8 mouse cellular contexts compared by ENCODE assay signal in genomic region chr3:96219661-96220130, GRCm38 (mm10). TPM values are rescaled to one million over a fixed set of nuclear protein-coding genes. Genes with fewer than 3 reads are reported as not detected.
DNase-seq lines count a peak whose midpoint lies in the region; ATAC-seq and TF ChIP-seq lines count a peak whose summit lies in the region.

Gene Bola1, minus strand, starts transcription at chr3:96219709.
Gene Hist2h2ab, plus strand, starts transcription at chr3:96219865.

- no peaks in the 10 kb centered on the region for H3K9me3 ChIP-seq in hindbrain, embryonic 13.5 days

- POLR2A ChIA-PET in Patski (lab: Charles Lee): interaction anchor here (0.8 to 5.6 kb wide), 17 partner anchors 10 to 162 kb away, joined by 3 to 56 read pairs (median 8); partner anchors contain the start of genes Hist2h2aa1, Hist2h2bb, Hist2h3b and Hist2h4

- H3K4me1 ChIP-seq in hindbrain, embryonic 13.5 days (replicated peaks): peaks cover 41% of the 10 kb centered on the region

- in situ Hi-C loops in Patski (cut with MboI; ENCODE audit: low pct_unique_long_range_greater_than_20kb): loop anchor here (5.0 to 10.0 kb wide), 2 partner anchors 48 to 155 kb away; partner anchors contain the start of genes Hist2h2bb and Hist2h3b

- CTCF ChIA-PET in Patski (lab: Charles Lee): interaction anchor here (0.8 to 3.8 kb wide), 23 partner anchors 8 to 256 kb away, joined by 3 to 28 read pairs (median 5); partner anchors contain the start of genes Hist2h2bb and Hist2h4

- peak within 1 kb of the TSS; percentile 98 for H3K27ac ChIP-seq in hindbrain, embryonic 13.5 days

- ATAC-seq in Patski: peak; percentile 56
- peak; percentile 93 for ATAC-seq in hindbrain, embryonic 13.5 days (ENCODE audit: low FRiP score)

- DNase-seq in Patski (ENCODE audit: low read depth, low spot score): peak; percentile 87
- peak; percentile 69 to 80 for DNase-seq in cerebellum, postnatal 14 days
- peak; percentile 73 to 75 for DNase-seq in frontal cortex, postnatal 14 days (ENCODE audit: low spot score in 2 of 2)
- DNase-seq in layer of hippocampus, postnatal 14 days (ENCODE audit: low spot score in 2 of 2): peak; percentile 86 to 91
- peak; percentile 78 for DNase-seq in lung, postnatal 10 days
- peak; percentile 79 for DNase-seq in ovary, postnatal 36 days (ENCODE audit: low spot score)
- DNase-seq in thymus, postnatal 25 days: peak; percentile 86

- no peaks in the 10 kb centered on the region for H3K36me3 ChIP-seq in hindbrain, embryonic 13.5 days

- TF ChIP-seq CTCF in Patski (IDR thresholded peaks at IDR 0.05): no peak

- WGBS in hindbrain, embryonic 13.5 days: under 1% methylated on average over 37 of the region's 37 CpGs

- H3K27me3 ChIP-seq in Patski: no peaks in the 10 kb centered on the region
- 0 out of 2 replicates have a peak, but pooled peaks cover 7% of the 10 kb centered on the region for H3K27me3 ChIP-seq in hindbrain, embryonic 13.5 days

- peak within 1 kb of the TSS; percentile 82 for H3K9ac ChIP-seq in hindbrain, embryonic 13.5 days

- H3K4me3 ChIP-seq in hindbrain, embryonic 13.5 days: peak within 1 kb of the TSS; percentile 57

- peak within 1 kb of the TSS; percentile 86 for H3K4me2 ChIP-seq in hindbrain, embryonic 13.5 days

RNA-seq across cellular contexts. Expression of gene Bola1, which starts in this region (rescaled TPM):
- 55.3 TPM for polyA plus RNA-seq in Patski (2021)
- polyA plus RNA-seq in hindbrain, embryonic 13.5 days (2015; fragmentation: Nextera tagmentation; extraction: Ambion mirVana): 64.0 and 65.6 TPM in 2 replicates
- total RNA-seq in layer of hippocampus, postnatal 14 days (2021): 10 to 100 TPM; 16.1 to 21.2 TPM

RNA-seq across cellular contexts. Expression of gene Hist2h2ab, which starts in this region (rescaled TPM):
- 1.0 TPM for polyA plus RNA-seq in Patski (2021)
- polyA plus RNA-seq in hindbrain, embryonic 13.5 days (2015; fragmentation: Nextera tagmentation; extraction: Ambion mirVana): 1.0 TPM in 1 of 2 replicates, not detected in the other
- 10 to 100 TPM in 1 of 2 experiments, 1 to 10 TPM in 1; 9.4 to 10.4 TPM for total RNA-seq in layer of hippocampus, postnatal 14 days (2021)

Comparison
In these comparisons a context has a peak if more than half of its experiments do, and no peak if none do; other contexts are left out.
1. Peak in every context shown above with its lines: DNase-seq, ATAC-seq, H3K4me3 ChIP-seq and H3K27ac ChIP-seq.